Mouse (Mus musculus) T-helper 17 cell (primary cell): ENCODE results near the gene Ctdspl.

Experiments
- in situ Hi-C, 2 experiments: fragments of 300-600 bp; cut with MboI, MseI; formaldehyde crosslinking; loops; 1 replicate in 1 of 2; 2 replicates in 1 of 2; pipeline ENCODE4 v1.15.1; 2025; ENCODE audit warnings: high pct_unique_total_duplicates in 2 of 2

Gene Ctdspl

DNA sequence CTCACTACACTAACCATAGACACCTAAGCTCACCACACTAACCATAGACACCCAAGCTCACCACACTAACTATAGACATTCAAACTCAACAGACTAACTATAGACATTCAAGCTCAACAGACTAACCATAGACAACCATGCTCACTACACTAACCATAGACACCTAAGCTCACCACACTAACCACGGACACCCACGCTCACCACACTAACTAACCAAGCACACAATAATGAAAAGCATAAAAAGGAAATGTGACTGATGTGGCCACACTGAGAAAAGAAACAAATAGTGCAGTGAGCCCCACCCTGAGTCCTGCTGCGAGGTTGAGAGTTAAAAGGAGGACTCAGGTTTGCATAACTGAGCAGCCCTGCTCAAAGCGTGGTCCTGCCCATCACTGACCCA is 129.1 kb downstream of the Ctdspl start:
- in situ Hi-C loops, result no loop called here

DNA sequence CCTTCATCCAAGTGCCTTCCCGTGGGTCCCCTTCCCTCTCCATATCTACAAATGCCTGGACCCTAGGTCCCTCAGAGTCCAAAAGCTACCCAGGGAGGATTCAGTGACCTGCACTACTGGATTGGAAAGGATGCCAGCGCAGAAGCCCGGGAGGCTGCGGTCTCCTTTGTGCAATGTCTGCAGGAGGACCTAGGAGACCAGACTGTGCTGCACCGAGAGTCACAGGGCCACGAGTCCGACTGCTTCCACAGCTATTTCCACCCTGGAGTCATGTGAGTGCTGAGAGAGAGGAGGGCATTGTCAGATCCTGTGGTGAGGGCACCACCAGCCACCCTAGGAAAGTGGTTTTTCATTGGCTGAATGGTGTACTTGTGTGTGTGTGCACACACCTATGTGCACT is 132.0 kb downstream of the Ctdspl start:
- in situ Hi-C loops, result no loop called here

DNA sequence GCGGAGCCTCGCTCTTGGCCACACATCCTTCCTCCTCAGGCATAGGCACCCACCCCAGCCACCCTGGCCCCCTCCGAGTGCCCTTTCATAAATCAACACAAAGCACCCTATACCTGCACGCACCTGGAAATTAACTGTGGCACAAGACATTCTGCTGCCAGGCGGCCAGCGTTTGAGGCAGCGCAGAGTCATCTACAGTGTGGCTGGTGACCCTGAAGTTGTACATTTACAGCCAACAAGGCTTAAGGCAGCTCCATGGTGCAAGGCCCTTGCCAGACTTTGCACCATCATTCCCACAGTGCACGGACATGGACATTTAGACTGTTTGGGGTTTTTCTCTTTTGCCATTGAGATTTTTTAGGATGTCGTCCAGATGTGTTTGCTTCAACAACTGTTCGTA is 134.4 kb downstream of the Ctdspl start:
- in situ Hi-C loops, result no loop called here

GRCm38 (mm10) chr9:119063036-119063644 is 136.9 kb downstream of the Ctdspl start:
- in situ Hi-C loops, result no loop called here

GRCm38 (mm10) chr9:119064296-119064695 is 138.0 kb downstream of the Ctdspl start:
- in situ Hi-C loops, result no loop called here

- in situ Hi-C loops, result loop anchor here (5.0 kb wide), 2 partner anchors 145 to 150 kb away; no protein-coding TSS in a partner anchor
Observed at GRCm38 (mm10) chr9:119067601-119068000, 141.3 kb downstream of the Ctdspl start.

DNA sequence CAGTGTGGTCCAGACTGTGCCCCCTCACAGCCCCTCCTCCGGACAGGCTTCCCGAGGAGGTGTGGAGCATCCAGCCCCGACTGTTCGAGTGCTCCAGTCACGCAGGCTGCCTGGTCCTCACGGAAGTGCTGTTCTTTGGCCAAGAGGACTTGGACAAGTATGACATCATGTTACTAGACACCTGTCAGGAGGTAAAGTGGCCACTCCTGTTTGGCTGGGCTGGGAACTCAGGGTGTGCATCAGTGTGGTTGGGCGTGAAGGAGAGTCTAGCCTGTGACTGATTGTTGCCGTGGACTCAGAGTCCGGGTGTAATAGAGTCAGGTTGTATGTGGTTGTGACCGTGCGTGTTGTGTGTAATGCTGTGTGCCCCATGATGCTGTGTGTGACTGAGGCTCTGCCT is 142.0 kb downstream of the Ctdspl start:
- in situ Hi-C loops, result loop anchor here (5.0 kb wide), 2 partner anchors 146 to 151 kb away; no protein-coding TSS in a partner anchor

GRCm38 (mm10) chr9:119070173-119070825 is 144.0 kb downstream of the Ctdspl start:
- in situ Hi-C loops, result no loop called here

- in situ Hi-C loops, result no loop called here
Observed at GRCm38 (mm10) chr9:119071786-119072185, 145.5 kb downstream of the Ctdspl start.

GRCm38 (mm10) chr9:119073184-119073895 is 147.1 kb downstream of the Ctdspl start:
- in situ Hi-C loops, result no loop called here

DNA sequence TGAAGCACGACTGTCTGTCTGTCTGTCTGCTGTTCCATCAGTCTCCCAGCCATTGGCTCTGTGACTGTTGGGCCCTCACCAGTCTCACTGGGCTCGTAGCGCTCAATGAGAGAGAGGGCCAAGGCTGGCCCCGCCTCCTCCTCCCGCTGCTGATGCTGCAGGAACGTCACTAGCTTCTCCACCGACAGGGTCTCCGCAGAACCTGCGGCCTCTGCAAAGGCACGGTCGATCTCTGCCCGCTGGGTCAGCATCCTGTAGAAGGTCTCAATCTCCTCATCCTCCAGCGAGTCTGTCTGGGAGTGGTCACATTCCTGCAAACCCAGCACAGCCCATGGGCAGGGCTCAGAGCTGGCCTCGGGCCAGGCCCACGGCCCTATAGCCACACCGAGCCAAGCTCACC is 149.4 kb downstream of the Ctdspl start:
- in situ Hi-C loops, result no loop called here

DNA sequence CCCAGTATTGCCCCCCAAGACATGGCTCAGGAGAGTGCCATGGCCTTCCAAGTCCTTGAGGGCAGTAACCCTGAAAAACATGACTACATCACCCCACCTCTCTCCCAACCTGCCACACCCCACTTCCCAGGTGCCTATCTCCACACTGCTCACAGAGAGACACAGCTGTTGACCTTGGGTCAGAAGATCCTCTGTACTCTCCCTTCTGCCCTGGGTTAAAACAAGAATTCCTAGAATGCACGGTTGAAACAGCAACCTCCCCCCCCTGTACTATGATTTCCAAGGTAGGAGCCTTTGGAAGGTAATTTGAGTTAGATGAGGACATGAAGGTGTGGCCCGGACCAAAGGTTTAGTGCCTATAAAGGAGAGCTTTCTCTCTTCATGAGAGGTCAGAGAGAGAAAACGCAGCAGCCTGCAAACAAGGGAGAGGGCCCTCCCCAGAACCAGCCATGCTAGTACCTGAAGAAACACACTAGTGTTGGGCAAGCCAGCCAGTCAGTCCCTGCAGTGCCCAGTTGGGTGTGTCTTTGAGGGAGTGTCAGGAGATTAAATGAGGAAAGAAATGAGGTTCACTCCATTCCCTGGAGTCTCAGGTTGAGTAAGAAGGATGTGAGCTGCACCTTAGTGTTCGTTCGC is 153.9 kb downstream of the Ctdspl start:
- in situ Hi-C loops, result no loop called here

DNA sequence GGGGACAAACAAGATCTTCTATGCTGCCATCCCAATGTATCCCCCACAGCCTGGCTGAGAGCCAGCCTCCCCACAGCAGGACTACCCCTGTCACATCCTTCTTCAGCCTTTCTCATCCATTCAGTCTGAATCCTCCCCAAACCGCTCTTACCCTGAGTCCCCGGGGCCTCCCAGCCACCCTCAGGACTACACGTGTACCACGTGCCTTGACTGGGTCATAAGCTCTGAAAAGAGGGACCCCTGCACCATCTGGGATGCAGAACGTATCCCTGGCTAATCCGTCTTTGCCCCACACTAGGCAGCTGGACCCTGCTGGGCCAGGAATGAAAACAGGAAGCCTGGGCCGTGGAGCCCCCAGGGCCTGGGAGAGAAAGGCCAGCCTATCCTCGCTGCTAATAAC is 155.8 kb downstream of the Ctdspl start:
- in situ Hi-C loops, result no loop called here

DNA sequence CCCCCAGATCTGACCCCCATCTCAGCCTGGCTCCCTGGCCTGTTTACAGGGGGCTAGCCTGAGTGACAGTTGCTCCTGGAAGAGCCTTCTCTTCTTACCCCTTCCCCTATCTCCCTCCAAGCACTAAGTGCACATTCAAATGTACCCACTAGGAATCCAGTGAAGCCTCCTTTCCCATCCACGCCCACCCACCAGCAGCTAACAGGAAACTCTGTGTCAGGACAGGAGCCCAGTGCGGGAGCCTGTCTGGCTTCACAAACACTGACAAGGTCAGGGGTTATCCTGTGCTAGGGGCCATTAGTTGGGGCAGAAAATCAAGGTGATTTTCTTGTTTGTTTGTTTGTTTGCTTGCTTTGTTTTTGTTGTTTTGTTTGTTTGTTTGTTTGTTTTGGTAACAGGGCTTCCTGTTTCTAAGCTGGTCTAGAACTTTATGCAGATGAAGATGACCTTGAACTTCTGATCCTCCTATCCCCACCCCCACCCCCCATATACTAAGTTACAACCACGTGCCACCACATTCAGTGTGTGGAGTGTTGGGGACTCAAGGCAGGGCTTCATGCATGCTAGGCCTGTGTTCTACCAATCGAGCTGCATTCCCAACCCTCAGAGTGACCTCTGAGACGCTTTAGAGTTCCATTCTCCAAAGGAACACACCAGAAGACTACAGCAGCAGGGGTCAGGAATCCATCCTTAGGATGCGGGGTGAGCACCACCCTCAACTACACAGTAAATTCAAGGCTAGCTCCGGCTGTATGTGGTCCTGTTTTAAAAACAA is 156.6 kb downstream of the Ctdspl start:
- in situ Hi-C loops, result no loop called here

DNA sequence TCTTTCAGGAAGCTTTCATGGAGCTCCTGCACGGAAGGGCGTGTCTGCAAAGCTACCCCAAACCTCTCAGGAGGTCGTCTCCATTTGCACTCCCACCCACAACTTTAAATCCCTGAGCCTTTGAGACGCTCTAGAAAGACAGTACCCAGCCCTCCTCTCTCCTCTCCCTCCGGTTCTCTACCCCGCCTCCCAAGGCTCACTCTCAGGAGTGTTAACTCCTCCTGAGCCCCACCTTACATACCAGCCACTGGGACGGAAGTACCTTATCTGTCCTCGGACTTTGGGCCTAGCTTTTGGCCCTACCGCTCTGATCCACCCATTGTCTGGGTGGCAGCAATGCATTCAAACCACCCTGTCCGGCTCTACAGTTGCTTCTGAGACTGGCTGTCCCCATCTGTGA is 157.7 kb downstream of the Ctdspl start:
- in situ Hi-C loops, result no loop called here

GRCm38 (mm10) chr9:119086451-119086850 is 160.2 kb downstream of the Ctdspl start:
- in situ Hi-C loops, result no loop called here

DNA sequence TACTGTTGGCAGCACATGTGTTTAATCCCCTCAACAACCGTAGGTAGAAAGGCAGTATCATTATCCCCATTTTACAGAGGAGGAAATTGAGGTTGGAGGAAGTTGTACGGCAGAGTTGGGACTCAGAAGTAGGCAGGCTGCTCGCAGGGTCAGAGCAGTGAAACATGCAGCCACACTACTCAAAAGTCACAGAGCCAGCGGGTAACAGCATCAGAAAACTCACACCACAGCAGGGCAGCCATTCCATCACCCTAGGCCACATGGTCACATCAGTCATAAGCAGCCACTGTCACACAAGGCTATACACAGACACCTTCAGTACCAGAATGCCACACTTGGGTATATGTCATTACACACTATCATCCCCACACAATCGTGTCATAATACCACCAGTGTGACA is 161.1 kb downstream of the Ctdspl start:
- in situ Hi-C loops, result no loop called here

DNA sequence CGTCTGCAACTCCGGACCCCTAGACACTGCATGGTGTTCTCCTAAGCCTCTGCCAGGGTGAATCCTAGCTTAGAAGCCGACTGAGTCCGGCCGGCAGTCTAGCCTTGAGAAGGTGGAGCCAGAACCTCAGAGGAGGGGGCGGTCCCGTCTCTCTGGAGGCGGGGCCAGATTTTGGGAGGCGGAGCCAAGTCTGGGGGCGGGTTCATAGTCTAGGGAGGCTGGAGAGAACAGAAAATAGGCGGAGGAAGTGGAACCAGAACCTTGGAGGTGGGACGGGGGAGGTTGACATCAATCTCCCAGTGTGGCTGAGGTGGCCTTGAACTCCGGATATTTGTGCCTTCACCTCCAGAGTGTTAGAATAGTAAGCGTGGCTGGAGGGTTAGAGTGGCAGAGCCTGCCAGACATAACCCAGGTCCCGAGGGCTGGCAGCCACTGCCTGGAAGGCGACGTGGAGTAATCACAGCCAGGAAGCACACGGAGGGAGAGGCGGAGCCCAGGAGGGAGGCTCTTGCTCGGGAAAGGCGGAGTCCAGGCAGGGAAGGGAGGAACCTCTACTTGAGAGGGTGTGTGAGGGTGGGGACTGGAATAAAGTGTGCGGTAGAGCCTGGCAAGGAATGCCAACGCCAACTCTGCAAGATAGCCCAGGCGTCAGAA is 162.0 kb downstream of the Ctdspl start:
- in situ Hi-C loops, result no loop called here

- in situ Hi-C loops, result no loop called here
Observed at GRCm38 (mm10) chr9:119089437-119089836, 163.2 kb downstream of the Ctdspl start.

- in situ Hi-C loops, result no loop called here
Observed at GRCm38 (mm10) chr9:119090462-119090861, 164.2 kb downstream of the Ctdspl start.
